Mouse (Mus musculus): ENCODE measurements at regions not wholly inside any gene's neighbourhood (a gene's known extent, or its start where the extent isn't known, plus 50 kb on each side); places are given as distances from the start of the nearest gene placed in this dataset.
"Not testable (repeated sequence)": the region's sequence is repeated elsewhere in the genome, so short reads cannot be mapped to it uniquely, and the experiment has no call there.

DNA sequence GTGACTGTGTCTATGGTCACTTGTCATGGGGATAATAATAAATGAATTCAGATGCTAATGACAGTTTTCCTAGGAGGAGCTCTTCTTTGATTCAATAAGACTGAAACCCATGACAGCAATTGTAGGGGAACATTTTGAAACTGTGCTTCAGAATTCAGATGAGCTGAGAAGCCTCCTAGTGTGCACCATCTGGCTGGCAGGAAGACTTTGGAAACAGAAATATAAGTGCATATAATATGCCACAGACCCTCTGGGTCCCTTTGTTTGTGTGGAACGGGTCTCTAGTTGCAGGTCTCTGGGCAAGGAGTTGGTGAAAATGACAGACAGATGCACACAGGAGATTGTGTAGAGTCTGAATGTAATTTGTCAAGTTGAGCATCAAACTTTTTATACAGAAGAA is 1043.3 kb upstream of the Cntnap5a start:
- Histone ChIP-seq H3K4me3 (no peak overlapping the region), H3K27ac (no peak overlapping the region), H3K9ac (no peak overlapping the region), H3K27me3 (no peaks in the 10 kb centered on the region), H3K9me3 (no peaks in the 10 kb centered on the region), H3K4me1 (replicated peaks) (no peaks in the 10 kb centered on the region), H3K4me2 (no peak overlapping the region), H3K36me3 (no peaks in the 10 kb centered on the region)
- 42% methylated on average over 1 of the region's 1 CpGs for WGBS
- 0 out of 2 replicates have a peak, but pooled peaks have one; percentile 28 for ATAC-seq (ENCODE audit: low FRiP score)

DNA sequence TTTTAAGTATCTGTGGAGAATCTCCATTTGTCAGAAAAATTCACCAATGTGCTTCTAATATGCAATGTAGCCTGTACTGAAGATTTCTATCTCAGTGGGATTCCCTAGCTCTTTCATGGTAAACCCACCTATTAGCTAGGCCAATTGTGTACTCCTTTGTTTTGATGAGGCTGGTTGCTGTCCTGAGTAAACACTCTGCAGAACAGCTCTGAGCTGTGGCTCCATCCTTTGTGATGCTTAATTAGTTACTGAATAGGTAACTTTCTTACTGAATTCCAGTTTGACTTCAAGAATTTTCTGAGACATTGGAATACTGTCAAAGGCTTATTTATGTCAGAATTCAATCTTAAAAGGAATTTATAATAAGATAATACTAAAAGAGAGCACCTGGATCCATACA is 1042.7 kb upstream of the Cntnap5a start:
- H3K4me2 ChIP-seq; ATAC-seq (ENCODE audit: low FRiP score); H3K36me3 ChIP-seq; H3K9me3 ChIP-seq; H3K9ac ChIP-seq; H3K4me3 ChIP-seq; H3K27me3 ChIP-seq; H3K27ac ChIP-seq; H3K4me1 ChIP-seq (replicated peaks): not testable (repeated sequence)

GRCm38 (mm10) chr1:114673954-114674353 is 1010.6 kb upstream of the Cntnap5a start:
- H3K9ac ChIP-seq: no peak overlapping the region
- no peak overlapping the region for H3K4me2 ChIP-seq
- no peaks in the 10 kb centered on the region for H3K27me3 ChIP-seq
- no peaks in the 10 kb centered on the region for H3K36me3 ChIP-seq
- H3K9me3 ChIP-seq: no peaks in the 10 kb centered on the region
- no peak overlapping the region for H3K4me3 ChIP-seq
- no peak overlapping the region for H3K27ac ChIP-seq
- no peaks in the 10 kb centered on the region for H3K4me1 ChIP-seq (replicated peaks)
- 50% methylated on average over 2 of the region's 2 CpGs for WGBS
- ATAC-seq (ENCODE audit: low FRiP score): no peak

DNA sequence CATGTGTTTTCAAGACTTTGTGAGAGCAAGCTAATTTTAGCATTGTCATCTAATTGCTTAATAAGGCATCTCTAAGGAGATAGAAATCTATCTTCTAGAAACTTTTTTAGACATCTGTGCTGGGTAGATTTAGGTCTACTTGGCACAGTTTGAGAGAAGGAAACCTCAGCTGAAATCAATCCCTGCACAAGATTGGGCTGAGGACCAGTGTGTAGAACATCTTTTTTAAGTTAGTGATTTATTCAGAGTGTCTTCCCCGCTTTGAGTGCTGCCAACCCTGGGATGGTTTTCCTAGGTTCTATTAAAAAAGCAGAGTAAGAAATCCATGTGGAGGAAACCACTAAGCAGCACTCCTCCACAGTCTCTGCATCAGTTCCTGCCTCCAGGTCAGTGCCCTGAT is 1003.3 kb upstream of the Cntnap5a start:
- no peak overlapping the region for H3K4me2 ChIP-seq
- H3K9ac ChIP-seq: no peak overlapping the region
- no peaks in the 10 kb centered on the region for H3K4me1 ChIP-seq (replicated peaks)
- no peak for ATAC-seq (ENCODE audit: low FRiP score)
- no peaks in the 10 kb centered on the region for H3K36me3 ChIP-seq
- 97% methylated on average over 1 of the region's 1 CpGs for WGBS
- H3K4me3 ChIP-seq: no peak overlapping the region
- no peaks in the 10 kb centered on the region for H3K9me3 ChIP-seq
- no peaks in the 10 kb centered on the region for H3K27me3 ChIP-seq
- H3K27ac ChIP-seq: no peak overlapping the region

GRCm38 (mm10) chr1:114721142-114721541 is 963.4 kb upstream of the Cntnap5a start:
- H3K4me2 ChIP-seq: no peak overlapping the region
- peak; percentile 65 for ATAC-seq (ENCODE audit: low FRiP score)
- H3K36me3 ChIP-seq: no peaks in the 10 kb centered on the region
- H3K4me1 ChIP-seq (replicated peaks): no peaks in the 10 kb centered on the region
- no peaks in the 10 kb centered on the region for H3K9me3 ChIP-seq
- H3K27me3 ChIP-seq: no peaks in the 10 kb centered on the region
- no peak overlapping the region for H3K9ac ChIP-seq
- no peak overlapping the region for H3K4me3 ChIP-seq
- no peak overlapping the region for H3K27ac ChIP-seq
- WGBS: 77% methylated on average over 4 of the region's 4 CpGs

DNA sequence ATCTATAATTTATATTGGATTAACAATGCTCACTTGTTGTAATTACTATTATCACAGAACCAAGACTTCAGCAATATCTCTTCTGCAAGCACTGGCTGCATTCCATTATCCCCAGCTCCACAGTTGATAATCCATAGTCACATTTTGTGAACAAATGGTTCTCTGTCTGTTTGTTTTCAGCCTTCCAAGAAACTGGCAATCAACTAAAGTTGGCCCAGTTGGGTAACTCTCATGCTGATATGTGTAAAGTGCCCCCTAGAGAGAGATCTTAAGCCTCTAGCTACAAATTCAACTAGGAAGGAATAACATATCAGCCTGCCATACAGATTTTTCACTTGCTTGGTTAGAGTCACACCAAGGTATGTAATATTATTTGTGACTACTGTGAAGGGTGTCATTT is 955.4 kb upstream of the Cntnap5a start:
- Histone ChIP-seq H3K9ac (no peak overlapping the region), H3K27me3 (no peaks in the 10 kb centered on the region), H3K27ac (no peak overlapping the region), H3K36me3 (no peaks in the 10 kb centered on the region), H3K4me1 (replicated peaks) (no peaks in the 10 kb centered on the region), H3K4me2 (no peak overlapping the region), H3K4me3 (no peak overlapping the region), H3K9me3 (no peaks in the 10 kb centered on the region)
- ATAC-seq (ENCODE audit: low FRiP score): no peak

Measured in hindbrain, embryonic 13.5 days (tissue).